Mouse (Mus musculus) olfactory bulb, adult 2 months (tissue): ENCODE data around the gene Ewsr1.

Experiments
- CTCF ChIP-seq: fragments of 200-500 bp; IDR thresholded peaks from 2 replicates; pipeline ENCODE4 v1.5.1; 2012; ENCODE audit warnings: low read depth, mild to moderate bottlenecking, low read length, moderate library complexity; ENCODE audit not compliant: insufficient read depth
- POLR2A ChIP-seq: fragments of 200-500 bp; IDR thresholded peaks from 2 replicates; pipeline ENCODE4 v1.6.1; 2012; ENCODE audit warnings: mild to moderate bottlenecking, low read depth, low read length, moderate library complexity; ENCODE audit not compliant: insufficient read depth

DNA sequence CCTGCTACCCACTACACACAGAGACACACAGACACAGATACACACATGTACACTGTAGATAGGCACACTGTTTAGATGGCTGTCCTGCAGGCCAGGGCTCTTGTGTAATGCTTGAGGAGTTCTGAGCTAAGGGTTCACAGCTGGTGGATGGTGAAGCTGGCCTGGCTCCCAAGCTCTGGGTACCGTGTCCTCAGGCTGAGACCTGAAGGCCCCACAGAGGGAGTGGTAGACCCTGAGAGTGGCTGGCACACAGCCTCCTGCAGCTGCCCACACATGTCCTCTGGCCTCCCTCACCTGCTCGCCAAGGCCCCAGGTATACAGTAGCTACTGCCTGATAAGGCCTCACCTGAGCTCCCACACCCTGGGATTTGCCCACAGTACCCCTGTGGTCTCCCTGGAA is 42.9 kb upstream of the Ewsr1 start:
- TF ChIP-seq POLR2A: no peak
- no peak for TF ChIP-seq CTCF
